In the genomic region with DNA sequence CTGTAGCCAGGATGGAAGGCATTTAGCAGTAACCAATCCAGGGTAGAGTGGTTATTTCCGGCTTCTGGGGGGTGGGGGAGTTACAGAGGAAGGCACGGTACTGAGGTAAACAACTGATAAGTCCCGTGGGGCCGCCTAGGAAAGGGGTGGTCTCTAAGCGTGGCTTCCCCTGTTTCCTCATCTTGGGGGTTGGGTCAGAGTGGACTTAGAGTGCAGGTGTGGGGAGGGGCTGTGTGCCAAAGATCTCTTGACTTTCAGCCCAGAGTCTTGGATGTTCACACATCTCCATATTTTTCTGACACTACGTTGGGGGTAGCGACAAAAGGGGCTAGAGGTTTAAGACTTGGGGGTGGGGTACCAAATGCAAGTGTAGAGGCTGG, we compare ENCODE assay signal across 8 mouse cellular contexts. TPM values are rescaled to one million over a fixed set of nuclear protein-coding genes. Genes with fewer than 3 reads are reported as not detected.
DNase-seq lines count a peak whose midpoint lies in the region; ATAC-seq lines count a peak whose summit lies in the region.

No protein-coding gene starts in this region.

- peak; percentile 41 for DNase-seq in left cerebral cortex, postnatal 4 days
- no peak for DNase-seq in left cerebral cortex, postnatal 25 days (ENCODE audit: low spot score in 2 of 2)
- DNase-seq in c-Kit-positive CD71-negative TER-119-negative erythroid progenitor cells, embryonic 14.5 days (ENCODE audit: low read depth): peak; percentile 73
- peak; percentile 82 to 86 for DNase-seq in lung, adult 18-20 months
- peak; percentile 83 for DNase-seq in thymus, postnatal 4 days

- WGBS in intestine, embryonic 15.5 days: 0% methylated on average over 7 of the region's 7 CpGs
- WGBS in neural tube, embryonic 13.5 days: under 1% methylated on average over 7 of the region's 7 CpGs

- peak; percentile 36 for ATAC-seq in granulocyte monocyte progenitor cell, adult 5-6 weeks (replicated peaks; ENCODE audit: poor library complexity, severe bottlenecking)
- peak; percentile 45 for ATAC-seq in intestine, embryonic 15.5 days
- peak; percentile 7; the same call in 1 of the 2 replicates for ATAC-seq in neural tube, embryonic 13.5 days (ENCODE audit: low read depth)

- no peaks in the 10 kb centered on the region for H3K36me3 ChIP-seq in intestine, embryonic 15.5 days
- no peaks in the 10 kb centered on the region for H3K36me3 ChIP-seq in neural tube, embryonic 13.5 days

- intact Hi-C loops in left cerebral cortex, postnatal 4 days (cut with DNase I): loop anchor here (5.0 kb wide), 1 partner anchor 64 kb away; no protein-coding TSS in a partner anchor
- intact Hi-C loops in left cerebral cortex, postnatal 25 days (cut with DNase I): loop anchor here (1.0 to 2.0 kb wide), 2 partner anchors 18 to 43 kb away; no protein-coding TSS in a partner anchor

- H3K27me3 ChIP-seq in intestine, embryonic 15.5 days (replicated peaks): no peaks in the 10 kb centered on the region
- H3K27me3 ChIP-seq in neural tube, embryonic 13.5 days: no peaks in the 10 kb centered on the region

- peak overlapping the region; percentile 82 for H3K4me2 ChIP-seq in intestine, embryonic 15.5 days (replicated peaks)
- H3K4me2 ChIP-seq in neural tube, embryonic 13.5 days: peak overlapping the region; percentile 72

- H3K4me1 ChIP-seq in intestine, embryonic 15.5 days (replicated peaks): peaks cover 16% of the 10 kb centered on the region; the same call in 1 of the 2 replicates
- H3K4me1 ChIP-seq in neural tube, embryonic 13.5 days (replicated peaks): peaks cover 62% of the 10 kb centered on the region

- no peaks in the 10 kb centered on the region for H3K9me3 ChIP-seq in intestine, embryonic 15.5 days
- H3K9me3 ChIP-seq in neural tube, embryonic 13.5 days: no peaks in the 10 kb centered on the region

- H3K9ac ChIP-seq in intestine, embryonic 15.5 days: peak overlapping the region; percentile 93
- peak overlapping the region; percentile 96 for H3K9ac ChIP-seq in neural tube, embryonic 13.5 days

- H3K4me3 ChIP-seq in intestine, embryonic 15.5 days (replicated peaks): peak overlapping the region; percentile 81
- peak overlapping the region; percentile 80 for H3K4me3 ChIP-seq in neural tube, embryonic 13.5 days

- peak overlapping the region; percentile 95 for H3K27ac ChIP-seq in intestine, embryonic 15.5 days
- peak overlapping the region; percentile 98 for H3K27ac ChIP-seq in neural tube, embryonic 13.5 days (replicated peaks)

RNA-seq across cellular contexts. Expression of a gene that starts 1.6 kb away (rescaled TPM):
- total RNA-seq in left cerebral cortex, postnatal 4 days (2021): 10 to 100 TPM; 25.3 to 25.8 TPM
- 10 to 100 TPM; 12.6 to 14.3 TPM for total RNA-seq in left cerebral cortex, postnatal 25 days (2021)
- 12.2 and 21.8 TPM in 2 replicates for total RNA-seq in granulocyte monocyte progenitor cell, adult 5-6 weeks (2014; fragmentation: Nextera tagmentation)
- 0.34 and 0.93 TPM in 2 replicates for total RNA-seq in granulocyte monocyte progenitor cell, adult 5-6 weeks (2017)
- 4.9 and 5.4 TPM in 2 replicates for polyA plus RNA-seq in intestine, embryonic 15.5 days (2015; fragmentation: Nextera tagmentation; extraction: Ambion mirVana)
- polyA plus RNA-seq in neural tube, embryonic 13.5 days (2015; fragmentation: Nextera tagmentation; extraction: Ambion mirVana): 8.4 and 9.2 TPM in 2 replicates

RNA-seq across cellular contexts. Expression of a gene that starts 15.5 kb away (rescaled TPM):
- under 1 TPM; 0.38 to 0.58 TPM for total RNA-seq in left cerebral cortex, postnatal 4 days (2021)
- total RNA-seq in left cerebral cortex, postnatal 25 days (2021): under 1 TPM; 0.50 TPM
- total RNA-seq in granulocyte monocyte progenitor cell, adult 5-6 weeks (2014; fragmentation: Nextera tagmentation): not detected in 2 replicates
- total RNA-seq in granulocyte monocyte progenitor cell, adult 5-6 weeks (2017): 0.31 TPM in 1 of 2 replicates, not detected in the other
- polyA plus RNA-seq in intestine, embryonic 15.5 days (2015; fragmentation: Nextera tagmentation; extraction: Ambion mirVana): 0.03 and 0.06 TPM in 2 replicates
- polyA plus RNA-seq in neural tube, embryonic 13.5 days (2015; fragmentation: Nextera tagmentation; extraction: Ambion mirVana): 0.04 and 0.10 TPM in 2 replicates

RNA-seq across cellular contexts. Expression of a gene that starts 52.2 kb away (rescaled TPM):
- 100 to 1,000 TPM; 141 to 157 TPM for total RNA-seq in left cerebral cortex, postnatal 4 days (2021)
- total RNA-seq in left cerebral cortex, postnatal 25 days (2021): 100 to 1,000 TPM; 264 to 272 TPM
- total RNA-seq in granulocyte monocyte progenitor cell, adult 5-6 weeks (2014; fragmentation: Nextera tagmentation): 81.0 and 105 TPM in 2 replicates
- total RNA-seq in granulocyte monocyte progenitor cell, adult 5-6 weeks (2017): 38.5 and 39.5 TPM in 2 replicates
- polyA plus RNA-seq in intestine, embryonic 15.5 days (2015; fragmentation: Nextera tagmentation; extraction: Ambion mirVana): 186 and 194 TPM in 2 replicates
- 235 and 247 TPM in 2 replicates for polyA plus RNA-seq in neural tube, embryonic 13.5 days (2015; fragmentation: Nextera tagmentation; extraction: Ambion mirVana)

Comparison
In these comparisons a context has a peak if more than half of its experiments do, and no peak if none do; other contexts are left out.
1. DNase-seq: peak in left cerebral cortex, postnatal 4 days (single experiment), c-Kit-positive CD71-negative TER-119-negative erythroid progenitor cells, embryonic 14.5 days (single experiment), lung, adult 18-20 months (2 of 2) and thymus, postnatal 4 days (single experiment); none in left cerebral cortex, postnatal 25 days (0 of 2).
2. Peak in every context shown above with its lines, with median percentiles within 50 percentile points of each other: ATAC-seq.